Mouse (Mus musculus): Measurements from ENCODE around the gene Tnfrsf13c. TPM values are rescaled to one million over a fixed set of nuclear protein-coding genes. Genes with fewer than 3 reads are reported as not detected.

Gene Tnfrsf13c
- polyA plus RNA-seq, 1 experiment from 2014 or later = 0.20 TPM

- peaks cover 43% of the 10 kb centered on the region for H3K4me1 ChIP-seq
Measured at GRCm38 (mm10) chr15:82211281-82211680, 12.9 kb downstream of the Tnfrsf13c start.

DNA sequence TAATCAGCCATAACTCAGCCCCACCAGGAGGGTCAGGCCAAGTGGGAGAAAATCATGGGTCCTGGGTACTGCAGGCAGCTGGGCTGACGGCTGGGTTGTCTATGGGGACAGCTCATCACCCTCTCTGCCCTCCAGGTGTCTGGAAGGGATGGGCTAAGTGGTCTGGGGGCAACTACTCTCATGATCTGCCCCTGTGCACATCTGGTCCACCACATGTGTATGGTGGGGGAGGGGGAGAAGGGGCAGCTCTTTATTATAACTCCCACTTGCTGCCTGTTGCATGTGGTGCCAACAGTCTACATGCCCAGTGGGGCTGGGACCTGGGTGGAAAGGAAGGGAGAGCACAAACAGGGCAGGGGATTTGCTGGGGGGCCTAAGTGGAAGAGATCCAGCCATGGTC, 13.4 kb downstream of the Tnfrsf13c start:
- WGBS = 44% methylated on average over 1 of the region's 1 CpGs
- H3K4me3 ChIP-seq = no peak overlapping the region

More at GRCm38 (mm10) chr15:82211281-82211680, 12.9 kb downstream of the Tnfrsf13c start:
- peak overlapping the region; percentile 64 for H3K4me3 ChIP-seq
- no peak for DNase-seq (ENCODE audit: low spot score)
- 3% methylated on average over 11 of the region's 11 CpGs for WGBS
- peaks cover 100% of the 10 kb centered on the region for H3K27me3 ChIP-seq (ENCODE audit: insufficient read depth, poor library complexity, severe bottlenecking)
- H3K27ac ChIP-seq = no peak overlapping the region
- H3K9me3 ChIP-seq = no peaks in the 10 kb centered on the region
- peaks cover 4% of the 10 kb centered on the region for H3K36me3 ChIP-seq

GRCm38 (mm10) chr15:82209295-82210050, 14.7 kb downstream of the Tnfrsf13c start:
- peaks cover 41% of the 10 kb centered on the region for H3K4me1 ChIP-seq
- DNase-seq (ENCODE audit: low spot score) = no peak
- H3K27me3 ChIP-seq (ENCODE audit: insufficient read depth, poor library complexity, severe bottlenecking) = peaks cover 100% of the 10 kb centered on the region
- peaks cover 23% of the 10 kb centered on the region for H3K36me3 ChIP-seq
- no peak overlapping the region for H3K27ac ChIP-seq
- no peaks in the 10 kb centered on the region for H3K9me3 ChIP-seq
- 72% methylated on average over 13 of the region's 13 CpGs for WGBS
- H3K4me3 ChIP-seq = no peak overlapping the region

More for the DNA sequence above, 13.4 kb downstream of the Tnfrsf13c start:
- peaks cover 9% of the 10 kb centered on the region for H3K36me3 ChIP-seq
- peaks cover 43% of the 10 kb centered on the region for H3K4me1 ChIP-seq
- H3K9me3 ChIP-seq = no peaks in the 10 kb centered on the region
- H3K27me3 ChIP-seq (ENCODE audit: insufficient read depth, poor library complexity, severe bottlenecking) = peaks cover 100% of the 10 kb centered on the region
- H3K27ac ChIP-seq = no peak overlapping the region
- DNase-seq (ENCODE audit: low spot score) = no peak

DNA sequence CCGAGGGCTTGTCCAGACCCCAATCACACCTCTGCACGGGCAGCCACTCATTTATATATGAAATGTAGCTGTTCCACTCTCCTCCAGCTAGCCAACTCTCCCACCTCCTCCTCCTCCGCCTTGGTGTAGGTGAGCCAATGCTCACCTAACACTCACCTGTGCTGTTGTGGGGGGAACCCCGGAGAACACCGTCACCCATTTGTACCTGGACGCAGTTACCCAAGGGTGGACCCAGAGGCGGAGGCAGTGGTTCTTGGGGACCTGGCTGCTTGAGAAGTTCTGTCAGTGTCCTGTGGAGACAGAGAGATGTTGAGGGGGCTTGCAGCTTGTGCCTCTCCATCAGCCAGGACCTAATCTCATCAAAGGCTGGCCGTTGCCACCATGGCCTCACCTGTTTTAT, 15.9 kb downstream of the Tnfrsf13c start:
- WGBS = 79% methylated on average over 8 of the region's 8 CpGs
- H3K27ac ChIP-seq = no peak overlapping the region

DNA sequence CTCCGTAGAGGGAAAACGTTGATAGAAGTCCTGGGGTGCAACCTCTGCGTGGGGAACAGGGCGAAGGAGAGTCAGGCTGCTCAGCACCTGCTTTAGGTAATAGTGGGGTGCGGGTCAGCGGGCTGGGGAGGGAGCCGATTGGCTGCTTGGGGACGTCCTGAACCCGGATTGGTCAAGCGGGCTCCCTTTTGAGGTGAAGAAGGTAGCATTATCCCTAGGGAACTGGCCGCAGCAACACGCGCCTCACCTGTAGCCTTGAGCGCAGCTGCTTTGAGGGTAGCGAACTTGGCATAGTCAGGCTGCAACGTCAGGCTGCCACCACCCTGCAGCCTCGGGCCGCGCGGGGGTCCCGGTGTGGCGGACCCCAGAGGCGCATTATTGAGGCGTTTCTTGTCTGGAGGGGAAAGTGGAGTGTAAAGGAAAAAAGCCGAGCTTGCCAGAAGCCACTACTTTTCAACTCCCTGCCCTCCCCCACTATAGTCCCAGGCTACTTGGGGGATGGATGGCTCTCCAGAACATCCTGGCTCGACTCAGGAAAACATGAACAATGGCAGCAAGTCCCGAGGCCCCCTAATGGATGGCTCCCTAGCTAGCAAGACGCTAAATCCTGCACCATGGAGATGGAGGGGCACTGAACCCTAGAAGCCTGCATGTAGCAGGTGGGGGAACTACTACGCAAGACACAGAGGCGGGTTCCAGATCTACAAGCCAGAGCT, 16.5 kb downstream of the Tnfrsf13c start:
- Histone ChIP-seq H3K4me3 (peak overlapping the region; percentile 44), H3K9me3 (no peaks in the 10 kb centered on the region), H3K4me1 (peaks cover 34% of the 10 kb centered on the region), H3K36me3 (peaks cover 41% of the 10 kb centered on the region), H3K27me3 (ENCODE audit: insufficient read depth, poor library complexity, severe bottlenecking) (peaks cover 96% of the 10 kb centered on the region), H3K27ac (0 out of 2 replicates have a peak overlapping the region, but pooled peaks have one; percentile 32)
- 10% methylated on average over 30 of the region's 30 CpGs for WGBS
- DNase-seq (ENCODE audit: low spot score) = no peak

More for the DNA sequence above, 15.9 kb downstream of the Tnfrsf13c start:
- peaks cover 40% of the 10 kb centered on the region for H3K4me1 ChIP-seq
- no peak for DNase-seq (ENCODE audit: low spot score)
- H3K9me3 ChIP-seq = no peaks in the 10 kb centered on the region
- peaks cover 99% of the 10 kb centered on the region for H3K27me3 ChIP-seq (ENCODE audit: insufficient read depth, poor library complexity, severe bottlenecking)
- no peak overlapping the region for H3K4me3 ChIP-seq
- peaks cover 34% of the 10 kb centered on the region for H3K36me3 ChIP-seq

- DNase-seq (ENCODE audit: low spot score) = no peak
- Histone ChIP-seq H3K36me3 (peaks cover 46% of the 10 kb centered on the region), H3K4me1 (peaks cover 28% of the 10 kb centered on the region), H3K9me3 (no peaks in the 10 kb centered on the region), H3K27ac (0 out of 2 replicates have a peak overlapping the region, but pooled peaks have one; percentile 32), H3K27me3 (ENCODE audit: insufficient read depth, poor library complexity, severe bottlenecking) (peaks cover 91% of the 10 kb centered on the region), H3K4me3 (peak overlapping the region; percentile 44)
- 10% methylated on average over 34 of the region's 34 CpGs for WGBS
Measured at GRCm38 (mm10) chr15:82207105-82207459, 17.1 kb downstream of the Tnfrsf13c start.

GRCm38 (mm10) chr15:82206365-82207104, 17.6 kb downstream of the Tnfrsf13c start:
- peaks cover 52% of the 10 kb centered on the region for H3K36me3 ChIP-seq
- DNase-seq (ENCODE audit: low spot score) = no peak

DNA sequence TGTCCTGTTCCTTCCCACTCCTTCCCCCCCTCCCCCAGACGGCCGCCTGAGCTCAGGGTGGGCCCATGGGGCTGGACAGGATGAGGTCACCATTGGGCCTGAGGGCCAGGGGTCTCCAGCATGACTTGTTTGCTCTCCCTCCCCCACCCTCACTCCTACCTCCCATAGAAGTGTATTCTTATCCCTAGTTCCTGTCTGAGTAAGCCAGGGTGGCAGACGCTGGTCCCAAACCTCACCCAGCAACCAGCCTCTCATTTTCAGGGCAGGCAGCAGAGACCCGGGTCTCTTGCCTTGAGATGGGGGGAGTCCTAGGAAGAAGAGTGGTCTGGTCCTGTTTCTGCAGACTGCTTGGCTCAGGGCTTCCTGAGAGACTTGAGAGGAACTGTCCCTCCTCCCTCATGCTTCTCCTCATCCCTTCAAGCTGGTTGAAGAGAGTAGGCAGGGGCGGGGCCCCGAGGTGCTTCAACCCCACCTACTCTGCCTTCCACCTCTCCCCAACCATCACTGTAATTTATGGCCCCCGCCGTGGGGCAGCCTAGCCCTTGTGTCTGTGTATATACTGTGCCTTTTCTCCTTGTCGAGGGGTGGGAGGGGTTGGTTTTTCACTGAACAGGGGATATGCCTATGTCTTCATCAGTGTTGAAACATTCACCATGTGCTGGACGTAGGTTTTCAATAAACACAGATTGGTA, 19.3 kb downstream of the Tnfrsf13c start:
- H3K4me3 ChIP-seq = no peak overlapping the region
- no peak overlapping the region for H3K27ac ChIP-seq
- peaks cover 19% of the 10 kb centered on the region for H3K4me1 ChIP-seq
- H3K9me3 ChIP-seq = no peaks in the 10 kb centered on the region
- H3K36me3 ChIP-seq = peaks cover 67% of the 10 kb centered on the region
- H3K27me3 ChIP-seq (ENCODE audit: insufficient read depth, poor library complexity, severe bottlenecking) = peaks cover 68% of the 10 kb centered on the region
- no peak for DNase-seq (ENCODE audit: low spot score)
- WGBS = 76% methylated on average over 10 of the region's 10 CpGs

More at GRCm38 (mm10) chr15:82206365-82207104, 17.6 kb downstream of the Tnfrsf13c start:
- peaks cover 85% of the 10 kb centered on the region for H3K27me3 ChIP-seq (ENCODE audit: insufficient read depth, poor library complexity, severe bottlenecking)
- H3K27ac ChIP-seq = 0 out of 2 replicates have a peak overlapping the region, but pooled peaks have one; percentile 32
- H3K4me1 ChIP-seq = peaks cover 23% of the 10 kb centered on the region
- WGBS = 56% methylated on average over 9 of the region's 9 CpGs
- H3K4me3 ChIP-seq = peak overlapping the region; percentile 44
- H3K9me3 ChIP-seq = no peaks in the 10 kb centered on the region

DNA sequence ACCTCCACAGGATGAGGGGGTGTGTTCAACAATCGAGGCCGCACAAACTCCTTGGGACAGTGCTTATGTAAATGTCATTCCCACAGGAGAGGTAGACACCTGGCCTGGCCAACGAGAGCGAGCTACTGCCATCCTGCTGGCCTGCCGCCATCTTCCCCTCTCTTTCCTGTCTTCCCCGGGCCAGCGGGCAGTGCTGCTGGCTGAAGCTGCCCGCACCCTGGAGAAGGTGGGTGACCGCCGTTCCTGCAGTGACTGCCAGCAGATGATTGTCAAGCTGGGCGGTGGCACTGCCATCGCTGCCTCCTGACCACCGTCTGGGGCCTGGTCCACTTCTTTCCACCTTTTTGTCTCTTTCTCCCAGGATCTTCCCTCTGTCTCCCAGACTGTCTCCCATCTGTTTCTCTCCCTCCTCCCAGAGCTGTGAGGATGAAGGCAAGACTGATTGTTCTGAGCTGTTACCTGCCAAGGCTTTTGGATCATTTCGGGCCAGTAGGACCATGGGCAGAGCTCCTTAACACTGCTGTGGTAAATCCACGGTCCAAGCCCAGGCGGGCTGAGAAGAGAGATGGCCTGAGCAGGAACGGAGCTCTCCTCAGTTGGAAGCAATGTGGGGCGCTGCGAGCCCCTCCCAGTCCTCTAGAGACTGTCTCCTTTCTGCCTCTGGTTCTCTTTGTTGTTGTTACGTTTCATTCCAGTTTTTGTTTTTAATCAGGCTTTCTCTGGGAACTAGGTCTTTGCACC, 20.4 kb downstream of the Tnfrsf13c start:
- H3K36me3 ChIP-seq = peaks cover 77% of the 10 kb centered on the region
- H3K27me3 ChIP-seq (ENCODE audit: insufficient read depth, poor library complexity, severe bottlenecking) = peaks cover 58% of the 10 kb centered on the region
- WGBS = 84% methylated on average over 20 of the region's 20 CpGs

DNA sequence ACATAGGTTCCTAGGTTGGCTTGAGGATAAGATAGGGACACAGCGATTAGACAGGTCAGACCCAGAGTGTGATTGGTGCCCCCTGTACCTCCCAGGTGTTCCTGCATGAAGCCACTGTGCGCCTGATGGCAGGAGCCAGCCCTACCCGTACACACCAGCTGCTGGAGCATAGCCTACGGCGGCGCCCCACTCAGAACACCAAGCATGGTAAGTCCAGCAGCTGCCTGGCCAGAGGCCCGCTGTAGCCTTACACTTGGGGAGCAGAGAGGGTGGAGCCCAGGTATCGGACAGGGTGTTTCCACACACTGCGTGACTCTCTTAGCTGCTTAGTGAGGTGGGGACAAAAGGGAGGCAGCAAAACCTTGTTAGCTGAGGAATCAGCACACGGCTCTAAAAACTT, 21.1 kb downstream of the Tnfrsf13c start:
- Histone ChIP-seq H3K9me3 (no peaks in the 10 kb centered on the region), H3K27ac (no peak overlapping the region), H3K36me3 (peaks cover 84% of the 10 kb centered on the region), H3K4me3 (no peak overlapping the region), H3K27me3 (ENCODE audit: insufficient read depth, poor library complexity, severe bottlenecking) (peaks cover 51% of the 10 kb centered on the region), H3K4me1 (peaks cover 19% of the 10 kb centered on the region)
- no peak for DNase-seq (ENCODE audit: low spot score)
- 92% methylated on average over 10 of the region's 10 CpGs for WGBS

More for the DNA sequence above, 20.4 kb downstream of the Tnfrsf13c start:
- Histone ChIP-seq H3K4me1 (peaks cover 19% of the 10 kb centered on the region), H3K4me3 (no peak overlapping the region), H3K9me3 (no peaks in the 10 kb centered on the region), H3K27ac (no peak overlapping the region)
- no peak for DNase-seq (ENCODE audit: low spot score)

GRCm38 (mm10) chr15:82202086-82202485, 22.1 kb downstream of the Tnfrsf13c start:
- no peaks in the 10 kb centered on the region for H3K9me3 ChIP-seq
- H3K27ac ChIP-seq = no peak overlapping the region
- DNase-seq (ENCODE audit: low spot score) = no peak
- peaks cover 13% of the 10 kb centered on the region for H3K4me1 ChIP-seq
- no peak overlapping the region for H3K4me3 ChIP-seq
- 95% methylated on average over 6 of the region's 6 CpGs for WGBS
- peaks cover 41% of the 10 kb centered on the region for H3K27me3 ChIP-seq (ENCODE audit: insufficient read depth, poor library complexity, severe bottlenecking)
- H3K36me3 ChIP-seq = peaks cover 94% of the 10 kb centered on the region

DNA sequence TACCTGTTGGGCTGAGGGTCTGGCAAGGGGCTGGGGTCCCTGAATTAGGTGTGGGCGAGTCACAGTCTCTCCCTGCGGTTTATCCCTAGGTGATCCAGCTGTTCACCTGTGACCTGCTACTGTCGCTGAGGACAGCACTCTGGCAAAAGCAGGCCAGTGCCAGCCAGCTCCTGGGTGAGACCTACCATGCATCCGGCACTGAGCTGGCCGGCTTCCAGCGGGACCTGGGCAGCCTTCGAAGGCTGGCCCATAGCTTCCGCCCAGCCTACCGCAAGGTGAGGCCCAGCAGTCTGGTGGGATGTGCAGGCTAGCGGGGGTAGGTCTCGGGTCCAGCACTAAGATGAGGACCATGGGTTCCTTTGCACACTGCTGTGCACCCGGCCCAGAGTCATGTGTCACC, 24.6 kb downstream of the Tnfrsf13c start:
- Histone ChIP-seq H3K4me1 (no peaks in the 10 kb centered on the region), H3K27ac (no peak overlapping the region), H3K9me3 (no peaks in the 10 kb centered on the region), H3K27me3 (ENCODE audit: insufficient read depth, poor library complexity, severe bottlenecking) (peaks cover 15% of the 10 kb centered on the region; the same call in 1 of the 2 replicates), H3K4me3 (no peak overlapping the region), H3K36me3 (peaks cover 98% of the 10 kb centered on the region)
- DNase-seq (ENCODE audit: low spot score) = no peak
- WGBS = 88% methylated on average over 12 of the region's 12 CpGs

Measured in heart, embryonic 10.5 days (tissue).